Mouse (Mus musculus) heart, embryonic 16.5 days (tissue): ENCODE measurements around the gene Ncdn. TPM values are rescaled to one million over a fixed set of nuclear protein-coding genes. Genes with fewer than 3 reads are reported as not detected.

ENCODE experiments used
- ATAC-seq: fragments of 200-750 bp; cut with Nextera tagmentation; replicated peaks from 2 replicates; pipeline ENCODE4 v1.8.0; 2017; ENCODE audit warnings: moderate number of reproducible peaks; ENCODE audit not compliant: insufficient read depth, low FRiP score; ENCODE audit errors: extremely low read depth
- H3K27ac ChIP-seq: fragments of 300-500 bp; sonication (generic); 2 replicates; pipeline ENCODE4 v1.5.1; 2014; ENCODE audit warnings: mild to moderate bottlenecking, low read length, control low read depth, moderate library complexity
- H3K27me3 ChIP-seq: fragments of 300-500 bp; sonication (generic); 2 replicates; pipeline ENCODE4 v1.6.1; 2014; ENCODE audit warnings: low read length, mixed read lengths; ENCODE audit not compliant: control insufficient read depth, insufficient read depth
- H3K36me3 ChIP-seq: fragments of 300-500 bp; sonication (generic); 2 replicates; pipeline ENCODE4 v1.6.1; 2014; ENCODE audit not compliant: control insufficient read depth, insufficient read depth
- H3K4me1 ChIP-seq: fragments of 300-500 bp; sonication (generic); 2 replicates; pipeline ENCODE4 v1.6.1; 2014; ENCODE audit warnings: low read length, mixed read lengths; ENCODE audit not compliant: control insufficient read depth, insufficient read depth
- H3K4me2 ChIP-seq: fragments of 300-500 bp; sonication (generic); 2 replicates; pipeline ENCODE4 v1.6.1; 2014; ENCODE audit warnings: low read depth, mild to moderate bottlenecking, control low read depth, low read length
- H3K4me3 ChIP-seq: fragments of 300-500 bp; sonication (generic); 2 replicates; pipeline ENCODE4 v1.5.1; 2014; ENCODE audit warnings: mild to moderate bottlenecking, control low read depth, low read length
- H3K9ac ChIP-seq: fragments of 300-500 bp; sonication (generic); 2 replicates; pipeline ENCODE4 v1.6.1; 2014; ENCODE audit warnings: low read length, control low read depth
- H3K9me3 ChIP-seq: fragments of 300-500 bp; sonication (generic); replicated peaks from 2 replicates; pipeline ENCODE4 v1.6.1; 2016; ENCODE audit warnings: low read length; ENCODE audit not compliant: control insufficient read depth
- WGBS: fragments of 180-500 bp; shearing (Covaris S2); extraction: QIAGEN DNeasy Blood & Tissue Kit; methylation state at CpG from one replicate; pipeline ENCODE4 v1.1.7; 2014; 5-methylcytosine and 5-hydroxymethylcytosine counted together
- polyA plus RNA-seq: library from polyadenylated mRNA; unstranded; fragments of >200 nt; fragmentation: Nextera tagmentation; extraction: Ambion mirVana; gene quantifications from 2 replicates; pipeline ENCODE4 v1.2.1, GENCODE M21; 2015

Ncdn gene
- polyA plus RNA-seq, 1 experiment from 2014 or later = 22.4 TPM

DNA sequence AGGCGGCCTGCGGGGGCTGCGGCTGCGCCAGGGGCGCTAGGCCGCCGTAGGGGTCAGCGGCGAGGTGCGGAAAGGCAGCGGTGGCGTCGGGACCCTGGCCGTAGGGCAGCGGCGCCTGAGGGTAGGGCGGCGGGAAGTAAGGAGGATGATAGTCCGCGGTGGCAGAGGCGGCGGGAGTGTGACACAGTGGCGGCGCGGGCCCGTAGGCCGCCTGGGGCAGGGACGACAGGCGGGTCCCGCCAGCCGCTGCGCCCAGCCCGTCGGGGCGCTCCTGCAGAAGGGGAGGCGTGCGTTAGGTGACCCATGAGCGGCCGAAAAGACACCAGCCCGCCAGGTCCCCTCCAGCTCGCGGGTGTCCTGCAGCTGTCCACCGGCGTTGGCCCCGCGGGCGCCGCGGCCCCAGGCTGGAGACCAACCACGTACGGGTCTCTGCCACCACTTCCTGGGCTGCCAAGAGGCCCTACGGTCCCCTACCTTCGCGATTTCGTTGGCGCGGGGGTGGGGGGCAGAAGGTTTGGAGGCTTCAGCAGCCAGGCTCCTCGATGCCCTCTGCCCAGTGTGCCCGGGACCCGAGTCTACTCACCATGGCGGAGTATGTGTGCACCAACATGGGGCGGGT is 17.7 kb downstream of the Ncdn start:
- WGBS = 2% methylated on average over 59 of the region's 62 CpGs
- no peak for ATAC-seq

GRCm38 (mm10) chr4:126734700-126735381 is 18.4 kb downstream of the Ncdn start:
- no peak for ATAC-seq
- Histone ChIP-seq H3K27ac (no peak overlapping the region), H3K4me1 (peaks cover 6% of the 10 kb centered on the region; the same call in 1 of the 2 replicates), H3K9ac (no peak overlapping the region), H3K4me3 (peak overlapping the region; percentile 50), H3K27me3 (peaks cover 93% of the 10 kb centered on the region), H3K36me3 (no peaks in the 10 kb centered on the region), H3K4me2 (peak overlapping the region; percentile 66), H3K9me3 (no peaks in the 10 kb centered on the region)
- WGBS = 3% methylated on average over 51 of the region's 51 CpGs

More for the DNA sequence above, 17.7 kb downstream of the Ncdn start:
- Histone ChIP-seq H3K27me3 (peaks cover 86% of the 10 kb centered on the region), H3K4me3 (peak overlapping the region; percentile 50), H3K9me3 (no peaks in the 10 kb centered on the region), H3K4me2 (peak overlapping the region; percentile 66), H3K27ac (no peak overlapping the region), H3K36me3 (no peaks in the 10 kb centered on the region), H3K4me1 (peaks cover 6% of the 10 kb centered on the region; the same call in 1 of the 2 replicates), H3K9ac (peak overlapping the region; percentile 34)

DNA sequence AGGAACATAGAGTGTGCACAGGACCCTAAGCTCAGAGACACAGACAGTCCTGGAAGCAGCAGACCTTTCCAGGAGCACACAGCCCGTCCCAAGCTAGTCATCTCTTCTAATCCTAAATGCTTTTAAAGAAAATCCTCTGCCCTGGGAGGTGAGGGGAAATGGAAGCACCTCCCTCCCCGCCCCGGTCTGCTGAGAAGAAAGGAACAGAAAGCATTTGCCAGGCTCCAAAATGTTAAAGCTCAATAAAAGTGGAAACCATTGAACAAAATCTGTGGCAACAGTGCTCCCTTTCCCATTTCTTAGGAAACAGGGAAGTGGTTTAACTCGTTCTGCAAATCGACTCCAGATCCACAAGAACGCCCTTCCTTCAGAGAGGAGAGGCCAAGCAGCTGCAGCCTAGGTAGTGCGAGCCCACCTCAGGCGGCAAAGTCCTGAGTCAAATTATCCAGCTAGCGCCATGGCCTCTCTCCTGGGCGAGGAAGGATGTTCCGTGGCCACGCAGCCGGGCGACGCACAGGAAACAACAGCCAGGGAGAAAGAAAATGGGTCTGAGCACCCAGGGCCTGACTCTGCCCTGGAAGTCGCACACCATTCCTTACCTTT is 19.1 kb downstream of the Ncdn start:
- Histone ChIP-seq H3K4me2 (no peak overlapping the region), H3K9ac (no peak overlapping the region), H3K4me1 (peaks cover 6% of the 10 kb centered on the region; the same call in 1 of the 2 replicates), H3K9me3 (no peaks in the 10 kb centered on the region), H3K27ac (no peak overlapping the region), H3K4me3 (no peak overlapping the region), H3K27me3 (peaks cover 91% of the 10 kb centered on the region), H3K36me3 (no peaks in the 10 kb centered on the region)
- ATAC-seq = no peak
- 4% methylated on average over 16 of the region's 16 CpGs for WGBS

GRCm38 (mm10) chr4:126732531-126733380 is 20.5 kb downstream of the Ncdn start:
- Histone ChIP-seq H3K9me3 (no peaks in the 10 kb centered on the region), H3K4me3 (peak overlapping the region; percentile 24), H3K27ac (no peak overlapping the region), H3K36me3 (no peaks in the 10 kb centered on the region), H3K4me1 (peaks cover 6% of the 10 kb centered on the region; the same call in 1 of the 2 replicates), H3K27me3 (peaks cover 84% of the 10 kb centered on the region), H3K9ac (no peak overlapping the region), H3K4me2 (peak overlapping the region; percentile 26)
- WGBS = 5% methylated on average over 26 of the region's 26 CpGs
- no peak for ATAC-seq

GRCm38 (mm10) chr4:126732111-126732510 is 21.1 kb downstream of the Ncdn start:
- H3K4me2 ChIP-seq = peak overlapping the region; percentile 26
- H3K4me3 ChIP-seq = peak overlapping the region; percentile 24
- 5% methylated on average over 18 of the region's 18 CpGs for WGBS
- H3K27ac ChIP-seq = no peak overlapping the region
- H3K9ac ChIP-seq = no peak overlapping the region
- ATAC-seq = no peak
- H3K4me1 ChIP-seq = peaks cover 6% of the 10 kb centered on the region; the same call in 1 of the 2 replicates
- H3K9me3 ChIP-seq = no peaks in the 10 kb centered on the region
- peaks cover 79% of the 10 kb centered on the region for H3K27me3 ChIP-seq
- no peaks in the 10 kb centered on the region for H3K36me3 ChIP-seq

GRCm38 (mm10) chr4:126707439-126707826 is 45.8 kb downstream of the Ncdn start:
- WGBS = 81% methylated on average over 5 of the region's 5 CpGs
- no peak overlapping the region for H3K4me3 ChIP-seq
- H3K9me3 ChIP-seq = no peaks in the 10 kb centered on the region
- no peaks in the 10 kb centered on the region for H3K4me1 ChIP-seq
- no peak overlapping the region for H3K4me2 ChIP-seq
- H3K36me3 ChIP-seq = peaks cover 58% of the 10 kb centered on the region
- no peak for ATAC-seq
- no peak overlapping the region for H3K9ac ChIP-seq
- no peaks in the 10 kb centered on the region for H3K27me3 ChIP-seq
- no peak overlapping the region for H3K27ac ChIP-seq

DNA sequence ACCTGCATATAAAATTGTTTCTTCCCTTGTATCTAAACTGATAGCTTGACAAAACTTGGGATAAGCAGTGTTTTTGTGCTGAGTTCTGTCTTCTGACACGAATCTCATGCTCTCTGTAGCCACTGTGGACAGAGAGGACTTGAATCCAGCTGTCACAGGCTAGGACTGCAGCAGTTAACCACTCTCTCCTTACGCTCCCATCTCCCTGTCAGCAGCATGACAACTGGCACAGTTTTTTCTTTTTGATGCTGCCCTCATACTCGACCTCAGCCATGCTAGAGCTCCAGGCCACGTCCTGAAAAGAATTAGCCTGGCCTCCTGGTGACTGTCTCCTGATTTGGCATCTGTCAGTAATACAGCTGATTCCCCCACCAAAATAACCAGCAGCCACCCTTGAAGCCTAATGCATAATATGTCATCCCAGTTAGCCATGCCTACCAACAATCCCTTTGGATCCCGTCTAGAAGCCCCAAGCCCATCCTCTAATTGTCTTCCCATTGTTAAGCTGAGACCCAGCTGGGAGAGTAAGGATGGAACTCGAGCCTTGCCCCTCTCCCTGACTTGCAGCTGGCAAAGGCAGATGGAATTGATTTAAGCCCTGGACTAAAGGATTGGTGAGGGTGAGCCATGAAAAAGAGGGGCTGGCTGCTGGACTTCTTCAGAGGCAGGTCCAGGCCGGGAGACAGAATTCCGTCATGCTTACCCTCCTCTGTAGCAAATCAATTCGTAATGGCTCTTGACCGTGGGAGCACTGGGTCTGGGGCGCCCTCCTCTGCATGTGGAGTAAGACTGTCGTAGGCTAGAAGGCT is 46.4 kb downstream of the Ncdn start:
- 79% methylated on average over 12 of the region's 12 CpGs for WGBS
- H3K27ac ChIP-seq = no peak overlapping the region
- no peak for ATAC-seq

DNA sequence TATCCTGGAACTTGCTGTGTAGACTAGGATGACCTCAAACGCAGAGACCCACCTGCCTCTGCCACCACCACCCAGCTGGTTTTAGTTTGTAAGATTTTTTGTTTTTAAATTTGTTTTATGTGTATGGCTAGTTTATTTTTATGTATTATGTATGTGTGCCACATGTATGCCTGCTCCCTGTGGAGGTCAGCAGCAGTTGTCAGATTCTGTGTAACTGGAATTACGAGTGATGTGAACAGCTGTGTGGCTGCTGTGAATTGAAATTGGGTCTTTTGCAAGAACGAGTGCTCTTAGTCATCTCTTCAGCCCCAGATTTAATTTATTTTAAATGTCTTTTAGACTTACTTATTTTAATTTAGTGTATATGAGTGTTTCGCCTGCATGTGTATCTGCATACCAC is 56.3 kb downstream of the Ncdn start:
- Histone ChIP-seq H3K27me3 (no peaks in the 10 kb centered on the region), H3K9ac (no peak overlapping the region), H3K36me3 (peaks cover 9% of the 10 kb centered on the region), H3K27ac (no peak overlapping the region), H3K4me3 (no peak overlapping the region), H3K9me3 (no peaks in the 10 kb centered on the region), H3K4me1 (no peaks in the 10 kb centered on the region), H3K4me2 (no peak overlapping the region)
- ATAC-seq = no peak
- WGBS = 90% methylated on average over 4 of the region's 4 CpGs

More for the DNA sequence above, 46.4 kb downstream of the Ncdn start:
- no peak overlapping the region for H3K9ac ChIP-seq
- H3K4me3 ChIP-seq = no peak overlapping the region
- H3K27me3 ChIP-seq = no peaks in the 10 kb centered on the region
- H3K9me3 ChIP-seq = no peaks in the 10 kb centered on the region
- no peak overlapping the region for H3K4me2 ChIP-seq
- H3K36me3 ChIP-seq = peaks cover 63% of the 10 kb centered on the region
- H3K4me1 ChIP-seq = no peaks in the 10 kb centered on the region
